Mouse (Mus musculus) embryonic facial prominence, embryonic 15.5 days (tissue): Measurements from ENCODE around the gene BC017158. TPM values are rescaled to one million over a fixed set of nuclear protein-coding genes. Genes with fewer than 3 reads are reported as not detected.

Source experiments
- ATAC-seq: fragments of 200-750 bp; cut with Nextera tagmentation; 2 replicates; pipeline ENCODE4 v1.8.0; 2017; ENCODE audit warnings: low read depth, moderate TSS enrichment; ENCODE audit not compliant: insufficient number of reproducible peaks, low FRiP score, low TSS enrichment
- H3K27ac ChIP-seq: fragments of 300-500 bp; sonication (generic); replicated peaks from 2 replicates; pipeline ENCODE4 v1.5.1; 2015; ENCODE audit warnings: mild to moderate bottlenecking, inconsistent platforms
- H3K27me3 ChIP-seq: fragments of 300-500 bp; sonication (generic); 2 replicates; pipeline ENCODE4 v1.6.1; 2015; ENCODE audit warnings: inconsistent platforms
- H3K36me3 ChIP-seq: fragments of 300-500 bp; sonication (generic); 2 replicates; pipeline ENCODE4 v1.6.1; 2015; ENCODE audit warnings: mild to moderate bottlenecking, inconsistent platforms
- H3K4me1 ChIP-seq: fragments of 300-500 bp; sonication (generic); 2 replicates; pipeline ENCODE4 v1.6.1; 2015; ENCODE audit warnings: inconsistent platforms
- H3K4me2 ChIP-seq: fragments of 300-500 bp; sonication (generic); replicated peaks from 2 replicates; pipeline ENCODE4 v1.6.1; 2015; ENCODE audit warnings: mild to moderate bottlenecking, inconsistent platforms
- H3K4me3 ChIP-seq: fragments of 300-500 bp; sonication (generic); replicated peaks from 2 replicates; pipeline ENCODE4 v1.5.1; 2015; ENCODE audit warnings: mild to moderate bottlenecking, inconsistent platforms
- H3K9ac ChIP-seq: fragments of 300-500 bp; sonication (generic); 2 replicates; pipeline ENCODE4 v1.6.1; 2015; ENCODE audit warnings: inconsistent platforms
- H3K9me3 ChIP-seq: fragments of 300-500 bp; sonication (generic); replicated peaks from 2 replicates; pipeline ENCODE4 v1.6.1; 2016; ENCODE audit warnings: inconsistent platforms
- WGBS: fragments of 180-500 bp; shearing (Covaris S2); methylation state at CpG from one replicate; pipeline ENCODE4 v1.1.7; 2015; 5-methylcytosine and 5-hydroxymethylcytosine counted together
- polyA plus RNA-seq: library from polyadenylated mRNA; unstranded; fragments of >200 nt; fragmentation: Nextera tagmentation; extraction: Ambion mirVana; gene quantifications from 2 replicates; pipeline ENCODE4 v1.2.1, GENCODE M21; 2015

Gene BC017158
- polyA plus RNA-seq, 1 experiment from 2014 or later = 27.0 TPM

DNA sequence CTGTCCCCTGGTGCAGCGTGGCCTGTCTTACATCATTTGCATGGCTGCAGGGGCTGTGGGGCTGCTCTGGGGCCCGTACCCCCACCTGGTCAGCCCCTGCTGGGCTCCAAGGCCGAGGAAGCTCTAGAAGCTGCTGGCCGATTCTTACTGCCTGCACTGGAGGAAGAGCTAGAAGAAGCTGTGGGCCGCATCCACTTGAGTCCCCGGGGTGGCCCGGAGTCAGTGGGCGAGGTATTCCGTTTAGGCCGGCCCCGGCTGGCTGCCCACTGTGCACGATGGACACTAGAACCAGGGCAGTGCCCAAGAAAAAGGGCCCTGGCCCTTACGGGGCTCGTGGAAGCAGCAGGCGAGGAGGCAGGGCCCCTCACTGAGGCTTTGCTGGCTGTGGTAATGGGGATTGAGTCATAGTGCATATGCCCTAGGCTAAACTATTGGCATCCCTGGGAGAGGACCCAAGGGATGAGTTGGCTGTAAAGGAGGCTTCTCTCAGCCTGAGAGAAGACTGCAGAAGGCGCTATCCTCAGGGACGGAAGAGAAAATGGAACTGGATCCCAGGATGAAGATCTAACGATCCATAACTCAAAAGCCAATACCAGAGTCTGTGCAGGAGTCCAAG, 53.5 kb downstream of the BC017158 start:
- 85% methylated on average over 18 of the region's 18 CpGs for WGBS
- Histone ChIP-seq H3K27me3 (no peaks in the 10 kb centered on the region), H3K9me3 (no peaks in the 10 kb centered on the region), H3K27ac (no peak overlapping the region), H3K36me3 (peaks cover 56% of the 10 kb centered on the region), H3K9ac (no peak overlapping the region), H3K4me1 (peaks cover 29% of the 10 kb centered on the region), H3K4me2 (no peak overlapping the region), H3K4me3 (no peak overlapping the region)
- ATAC-seq = no peak

DNA sequence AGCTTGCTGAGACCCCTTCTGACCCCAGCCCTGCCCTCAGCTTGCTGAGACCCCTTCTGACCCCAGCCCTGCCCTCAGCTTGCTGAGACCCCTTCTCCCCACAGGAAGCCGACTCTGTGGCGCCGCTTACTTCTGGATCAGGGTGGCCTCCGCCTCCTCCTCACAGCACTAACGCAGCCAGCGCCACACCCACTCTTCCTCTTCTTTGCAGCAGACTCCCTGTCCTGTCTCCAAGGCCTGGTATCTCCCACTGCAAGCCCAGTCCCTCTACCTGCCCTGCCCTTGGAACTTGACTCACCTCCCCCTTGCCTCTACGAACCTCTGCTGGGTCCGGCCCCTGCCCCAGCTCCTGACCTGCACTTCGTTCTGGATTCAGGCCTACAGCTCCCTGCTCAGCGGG, 54.0 kb downstream of the BC017158 start:
- no peak for ATAC-seq
- no peak overlapping the region for H3K4me3 ChIP-seq
- no peak overlapping the region for H3K9ac ChIP-seq
- no peaks in the 10 kb centered on the region for H3K9me3 ChIP-seq
- H3K27ac ChIP-seq = no peak overlapping the region
- WGBS = 53% methylated on average over 10 of the region's 10 CpGs
- H3K36me3 ChIP-seq = peaks cover 51% of the 10 kb centered on the region
- H3K4me1 ChIP-seq = peaks cover 35% of the 10 kb centered on the region
- no peak overlapping the region for H3K4me2 ChIP-seq
- no peaks in the 10 kb centered on the region for H3K27me3 ChIP-seq

DNA sequence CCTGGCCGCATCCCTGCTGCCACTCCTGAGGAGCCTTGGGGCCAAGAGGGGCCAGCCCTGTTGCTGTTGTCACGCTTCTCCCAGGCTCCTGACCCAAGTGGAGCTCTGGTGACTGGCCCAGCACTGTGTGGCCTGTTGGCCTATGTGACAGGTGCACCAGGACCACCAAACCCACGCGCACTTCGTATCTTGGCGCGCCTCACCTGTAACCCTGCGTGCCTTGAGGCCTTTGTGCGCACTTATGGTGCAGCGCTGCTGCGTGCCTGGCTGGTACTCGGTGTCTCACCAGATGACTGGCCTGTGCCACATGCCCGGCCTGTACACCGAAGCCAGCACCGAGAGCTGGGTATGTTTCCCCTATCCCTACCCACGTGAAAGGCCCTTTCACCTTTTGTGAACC, 55.6 kb downstream of the BC017158 start:
- Histone ChIP-seq H3K9me3 (no peaks in the 10 kb centered on the region), H3K27me3 (no peaks in the 10 kb centered on the region), H3K4me2 (no peak overlapping the region), H3K4me1 (peaks cover 25% of the 10 kb centered on the region), H3K9ac (no peak overlapping the region), H3K4me3 (no peak overlapping the region), H3K27ac (no peak overlapping the region), H3K36me3 (peaks cover 51% of the 10 kb centered on the region)
- 94% methylated on average over 16 of the region's 16 CpGs for WGBS
- ATAC-seq = no peak

DNA sequence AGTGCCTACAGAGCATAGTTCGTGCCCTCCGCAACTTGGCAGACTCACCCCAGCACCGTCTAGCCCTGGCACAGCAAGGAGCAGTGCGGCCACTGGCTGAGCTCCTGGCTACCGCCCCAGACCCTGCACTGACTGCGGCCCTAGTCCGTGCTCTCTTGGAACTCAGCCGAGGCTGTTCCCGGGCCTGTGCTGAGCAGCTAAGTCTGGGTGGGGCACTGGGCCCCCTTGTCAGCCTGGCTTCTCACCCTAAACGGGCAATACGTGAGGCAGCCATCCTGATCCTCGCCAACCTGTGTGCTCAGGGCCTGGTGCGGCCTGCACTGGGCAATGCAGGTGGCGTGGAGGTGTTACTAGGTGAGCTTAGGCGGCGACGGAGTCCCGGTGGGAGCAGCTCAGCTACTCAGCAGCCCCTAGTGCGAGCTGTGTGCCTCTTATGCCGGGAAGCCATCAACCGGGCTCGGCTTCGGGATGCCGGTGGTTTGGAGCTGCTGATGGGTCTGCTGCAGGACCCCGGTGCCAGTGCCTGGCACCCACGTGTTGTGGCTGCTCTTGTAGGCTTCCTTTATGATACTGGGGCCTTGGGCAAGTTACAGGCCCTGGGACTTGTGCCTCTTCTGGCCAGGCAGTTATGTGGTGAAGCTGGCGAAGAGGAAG, 57.7 kb downstream of the BC017158 start:
- no peak for ATAC-seq
- peaks cover 51% of the 10 kb centered on the region for H3K36me3 ChIP-seq
- WGBS = 93% methylated on average over 27 of the region's 27 CpGs
- H3K9ac ChIP-seq = no peak overlapping the region
- H3K27me3 ChIP-seq = no peaks in the 10 kb centered on the region
- H3K9me3 ChIP-seq = no peaks in the 10 kb centered on the region
- no peak overlapping the region for H3K4me2 ChIP-seq
- H3K27ac ChIP-seq = no peak overlapping the region
- H3K4me1 ChIP-seq = peaks cover 18% of the 10 kb centered on the region
- H3K4me3 ChIP-seq = no peak overlapping the region

DNA sequence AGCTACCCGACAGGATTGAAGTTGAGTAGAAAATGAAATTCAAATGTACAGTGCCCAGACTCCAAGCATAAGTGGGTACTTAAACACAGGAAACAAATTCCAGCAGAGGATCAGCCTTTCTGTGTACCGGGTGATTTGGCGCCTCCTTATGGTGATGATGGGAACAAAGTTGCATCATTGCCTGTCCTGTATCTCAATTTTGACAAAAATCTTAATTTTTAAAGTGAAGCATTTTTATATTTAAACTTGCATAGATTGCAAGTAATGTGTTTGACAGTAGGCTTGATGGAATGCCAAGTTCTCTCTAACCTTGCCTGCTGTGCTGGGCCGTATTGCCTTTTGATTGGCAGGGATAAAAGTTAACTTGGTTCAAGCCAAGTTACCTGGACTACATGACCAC, 59.0 kb downstream of the BC017158 start:
- peaks cover 17% of the 10 kb centered on the region for H3K4me1 ChIP-seq
- H3K27me3 ChIP-seq = no peaks in the 10 kb centered on the region
- H3K4me3 ChIP-seq = peak overlapping the region; percentile 82
- H3K36me3 ChIP-seq = peaks cover 38% of the 10 kb centered on the region
- no peaks in the 10 kb centered on the region for H3K9me3 ChIP-seq
- 18% methylated on average over 4 of the region's 4 CpGs for WGBS
- H3K27ac ChIP-seq = peak overlapping the region; percentile 83
- H3K9ac ChIP-seq = no peak overlapping the region; the same call in 1 of the 2 replicates
- ATAC-seq = no peak
- H3K4me2 ChIP-seq = peak overlapping the region; percentile 69

DNA sequence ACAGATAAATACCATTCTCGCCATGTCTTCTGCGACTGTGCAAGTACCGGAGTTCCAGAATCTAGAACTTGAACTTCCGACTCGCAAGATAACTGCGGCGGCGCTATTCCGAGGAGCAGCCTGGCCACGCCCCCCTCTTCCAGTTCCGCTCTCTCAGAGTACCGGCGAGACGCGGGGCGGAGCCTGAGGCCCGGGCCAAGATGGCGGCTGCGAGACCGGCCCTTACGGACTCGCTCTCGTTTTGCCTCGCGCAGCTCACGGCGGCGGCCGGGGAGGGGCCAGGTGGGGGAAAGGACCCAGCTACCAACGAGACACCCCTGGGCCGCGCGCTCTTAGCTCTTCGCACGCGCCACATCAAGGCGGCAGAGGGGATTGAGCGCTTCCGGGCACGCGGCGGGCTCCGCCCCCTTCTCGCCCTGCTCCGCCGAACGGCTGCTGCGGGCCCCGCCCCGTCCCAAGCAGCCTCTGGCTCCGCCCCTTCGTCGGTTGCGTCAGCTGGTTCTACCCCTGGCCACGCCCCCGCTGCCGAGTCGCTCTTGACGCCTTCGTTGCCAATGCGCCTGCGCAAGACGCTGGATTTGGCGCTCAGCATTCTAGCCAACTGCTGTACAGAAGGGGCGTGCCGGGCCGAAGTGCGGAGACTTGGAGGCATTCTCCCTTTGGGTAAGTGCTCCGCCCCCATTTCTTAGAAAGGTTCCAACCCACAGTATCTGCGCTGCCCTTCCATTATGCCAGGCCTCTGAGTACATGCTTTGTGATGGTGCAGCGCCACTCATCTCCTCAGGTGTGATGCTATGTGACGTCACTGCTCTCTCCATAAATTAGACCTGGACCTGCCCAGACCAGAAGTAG, 59.8 kb downstream of the BC017158 start, which contains the start of gene 9130023H24Rik:
9130023H24Rik (minus strand) TSS at position 105 of the 852 bp plus-strand sequence.
- H3K27ac ChIP-seq = peak within 1 kb of the TSS; percentile 99
- H3K4me2 ChIP-seq = peak within 1 kb of the TSS; percentile 69
- ATAC-seq = peak; percentile 90
- whole genome bisulfite sequencing = under 1% methylated on average over 72 of the region's 72 CpGs
- no peaks in the 10 kb centered on the region for H3K9me3 ChIP-seq
- peaks cover 35% of the 10 kb centered on the region for H3K36me3 ChIP-seq
- H3K9ac ChIP-seq = peak within 1 kb of the TSS; percentile 75
- H3K4me3 ChIP-seq = peak within 1 kb of the TSS; percentile 82
- H3K4me1 ChIP-seq = peaks cover 17% of the 10 kb centered on the region
- no peaks in the 10 kb centered on the region for H3K27me3 ChIP-seq

DNA sequence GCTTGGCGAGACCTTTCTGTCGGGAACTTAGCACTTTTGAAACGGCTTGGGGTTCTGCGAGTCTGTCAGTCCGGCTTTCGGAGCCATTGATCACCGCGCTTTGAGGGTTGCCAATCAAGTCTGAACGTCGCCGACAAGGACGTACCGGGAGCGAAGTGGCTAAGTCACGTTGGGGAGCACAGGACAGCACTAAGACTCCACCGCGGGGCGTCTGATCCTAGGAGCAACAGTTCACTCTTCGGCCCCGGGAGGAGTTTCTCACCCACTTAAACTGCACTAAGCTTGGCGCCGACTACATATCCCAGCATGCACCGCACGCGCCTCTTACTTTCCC, 60.4 kb downstream of the BC017158 start:
- Histone ChIP-seq H3K9me3 (no peaks in the 10 kb centered on the region), H3K4me3 (peak overlapping the region; percentile 82), H3K27ac (peak overlapping the region; percentile 99), H3K4me1 (peaks cover 17% of the 10 kb centered on the region), H3K36me3 (peaks cover 29% of the 10 kb centered on the region), H3K27me3 (no peaks in the 10 kb centered on the region), H3K4me2 (peak overlapping the region; percentile 59), H3K9ac (peak overlapping the region; percentile 49)
- ATAC-seq = no peak
- WGBS = under 1% methylated on average over 25 of the region's 25 CpGs

DNA sequence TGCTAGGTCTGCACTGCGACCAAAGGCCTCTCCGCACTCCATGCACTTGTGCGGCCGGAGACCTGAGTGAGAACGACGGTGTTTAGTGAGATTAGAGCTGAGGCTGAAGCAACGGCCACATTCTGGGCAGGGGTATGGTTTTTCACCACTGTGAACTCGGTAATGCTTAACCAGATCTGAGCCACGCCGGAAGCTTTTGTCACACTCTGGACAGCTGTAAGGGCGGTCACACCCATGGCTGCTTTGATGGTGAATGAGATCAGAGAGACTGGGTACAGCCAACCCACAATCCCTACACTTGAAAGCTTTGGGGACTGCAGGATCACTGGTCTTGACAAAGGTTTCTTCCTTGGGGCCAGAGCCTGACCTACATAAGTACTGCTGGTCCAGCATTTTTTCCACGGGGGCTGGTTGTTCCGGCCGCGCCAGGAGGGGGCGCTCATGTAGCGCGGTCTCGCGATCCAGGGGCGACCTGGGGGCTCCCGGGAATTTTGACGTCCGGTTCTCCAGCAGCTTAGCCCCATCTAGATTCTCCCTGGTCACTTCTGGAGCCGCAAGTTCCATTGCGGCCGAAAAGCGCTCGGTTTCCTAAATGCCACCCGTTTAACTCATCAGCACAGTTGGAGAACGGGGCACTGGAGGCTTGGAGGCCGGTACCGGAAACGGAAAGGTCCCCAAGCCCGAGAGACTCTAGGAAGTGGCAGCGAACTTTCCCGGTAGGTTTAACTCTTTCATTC, 60.9 kb downstream of the BC017158 start, which contains the start of gene Armc5:
Armc5 (plus strand) TSS at position 487 of the 737 bp plus-strand sequence.
- H3K9ac ChIP-seq = peak within 1 kb of the TSS; percentile 75
- H3K4me3 ChIP-seq = peak within 1 kb of the TSS; percentile 82
- ATAC-seq = peak; percentile 17; the same call in 1 of the 2 replicates
- peak within 1 kb of the TSS; percentile 59 for H3K4me2 ChIP-seq
- peak within 1 kb of the TSS; percentile 99 for H3K27ac ChIP-seq
- H3K36me3 ChIP-seq = peaks cover 24% of the 10 kb centered on the region
- 23% methylated on average over 37 of the region's 37 CpGs for WGBS
- peaks cover 17% of the 10 kb centered on the region for H3K4me1 ChIP-seq
- H3K27me3 ChIP-seq = no peaks in the 10 kb centered on the region
- no peaks in the 10 kb centered on the region for H3K9me3 ChIP-seq

DNA sequence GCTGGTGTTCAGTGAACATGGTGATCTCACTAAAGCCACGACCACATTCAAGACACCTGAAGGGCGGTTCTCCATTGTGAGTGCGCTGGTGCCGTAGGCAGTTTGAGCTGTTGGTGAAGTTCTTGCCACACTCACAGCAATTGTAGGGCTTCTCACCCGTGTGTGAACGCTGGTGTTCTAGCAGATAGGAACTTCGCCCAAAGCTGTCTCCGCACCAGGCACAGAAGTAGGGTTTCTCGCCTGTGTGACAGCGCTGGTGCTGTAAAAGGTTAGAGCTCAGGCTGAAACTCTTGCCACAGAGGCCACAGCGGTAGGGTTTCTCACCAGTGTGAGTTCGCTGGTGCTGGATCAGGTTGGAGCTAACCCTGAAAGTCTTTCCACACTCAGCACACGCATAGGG, 61.5 kb downstream of the BC017158 start:
- no peaks in the 10 kb centered on the region for H3K9me3 ChIP-seq
- H3K36me3 ChIP-seq = peaks cover 19% of the 10 kb centered on the region
- no peak overlapping the region for H3K4me2 ChIP-seq
- H3K27me3 ChIP-seq = no peaks in the 10 kb centered on the region
- peaks cover 17% of the 10 kb centered on the region for H3K4me1 ChIP-seq
- no peak for ATAC-seq
- H3K4me3 ChIP-seq = no peak overlapping the region
- 93% methylated on average over 13 of the region's 13 CpGs for WGBS
- H3K9ac ChIP-seq = no peak overlapping the region
- H3K27ac ChIP-seq = no peak overlapping the region

DNA sequence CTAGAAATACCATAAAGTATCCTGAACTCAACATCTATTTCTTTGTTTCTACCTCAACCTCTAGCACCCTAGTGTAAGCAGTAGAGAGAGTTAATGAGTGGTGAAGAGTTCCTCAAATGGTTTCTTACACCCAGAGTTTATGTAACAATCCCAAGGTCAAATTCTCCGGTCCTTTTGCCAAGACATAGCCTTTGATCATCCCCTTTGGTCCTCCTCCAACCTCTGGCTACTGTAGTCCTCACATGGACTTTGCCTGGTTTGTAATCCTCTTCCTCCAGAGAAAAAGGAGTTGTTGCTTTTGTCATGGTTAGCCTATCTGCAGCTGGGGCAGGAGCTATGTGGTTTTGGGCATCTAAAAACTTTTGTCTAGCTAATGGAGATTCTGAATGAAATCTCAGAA, 62.5 kb downstream of the BC017158 start:
- Histone ChIP-seq H3K4me3 (no peak overlapping the region), H3K36me3 (peaks cover 9% of the 10 kb centered on the region), H3K4me2 (no peak overlapping the region), H3K4me1 (peaks cover 17% of the 10 kb centered on the region), H3K27ac (no peak overlapping the region), H3K9me3 (no peaks in the 10 kb centered on the region), H3K9ac (no peak overlapping the region), H3K27me3 (no peaks in the 10 kb centered on the region)
- 87% methylated on average over 1 of the region's 1 CpGs for WGBS
- ATAC-seq = no peak

DNA sequence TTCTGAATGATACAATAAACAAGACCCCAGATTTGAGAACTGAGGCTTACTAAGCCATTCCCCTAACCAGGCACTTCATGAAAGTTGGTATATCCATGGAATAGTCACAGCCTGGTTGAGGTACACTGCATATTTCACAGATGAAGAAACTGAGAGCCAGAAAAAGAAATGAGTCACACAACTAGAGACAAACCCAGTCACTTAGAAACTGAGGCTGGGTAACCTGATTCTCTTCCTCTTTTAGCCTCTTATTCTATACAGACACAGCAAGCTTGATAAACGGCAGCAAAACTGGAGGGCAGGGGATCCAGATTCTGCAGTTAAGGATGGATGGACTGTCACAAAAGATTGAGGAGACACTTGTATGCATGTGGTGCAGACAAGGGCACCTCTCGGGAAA, 63.2 kb downstream of the BC017158 start:
- Histone ChIP-seq H3K27me3 (no peaks in the 10 kb centered on the region), H3K9me3 (no peaks in the 10 kb centered on the region), H3K9ac (no peak overlapping the region), H3K4me3 (no peak overlapping the region), H3K27ac (no peak overlapping the region), H3K4me2 (no peak overlapping the region), H3K4me1 (peaks cover 17% of the 10 kb centered on the region), H3K36me3 (peaks cover 2% of the 10 kb centered on the region)
- 85% methylated on average over 2 of the region's 2 CpGs for WGBS
- no peak for ATAC-seq
